Mouse (Mus musculus): ENCODE measurements at regions not wholly inside any gene's neighbourhood (a gene's known extent, or its start where the extent isn't known, plus 50 kb on each side); places are given as distances from the start of the nearest gene placed in this dataset.

GRCm38 (mm10) chr13:26464096-26464495, 305.9 kb downstream of the Hdgfl1 start:
- no peak for TF ChIP-seq CTCF (IDR thresholded peaks at IDR 0.05 in 2 of 3, conservative IDR thresholded peaks at IDR 0.05 in 1 of 3; ENCODE audit: control insufficient read depth in 1 of 3, insufficient read depth in 1 of 3, low read depth in 2 of 3, low read length in 3 of 3, poor library complexity in 1 of 3, severe bottlenecking in 1 of 3)
- no peak for TF ChIP-seq CHD2 (IDR thresholded peaks at IDR 0.05; ENCODE audit: low read length)
- TF ChIP-seq MAFK (IDR thresholded peaks at IDR 0.05; ENCODE audit: borderline replicate concordance, low read depth, low read length) = no peak

Measured in MEL (cell line).